13 mouse cellular contexts compared by ENCODE assay signal in the genomic region with DNA sequence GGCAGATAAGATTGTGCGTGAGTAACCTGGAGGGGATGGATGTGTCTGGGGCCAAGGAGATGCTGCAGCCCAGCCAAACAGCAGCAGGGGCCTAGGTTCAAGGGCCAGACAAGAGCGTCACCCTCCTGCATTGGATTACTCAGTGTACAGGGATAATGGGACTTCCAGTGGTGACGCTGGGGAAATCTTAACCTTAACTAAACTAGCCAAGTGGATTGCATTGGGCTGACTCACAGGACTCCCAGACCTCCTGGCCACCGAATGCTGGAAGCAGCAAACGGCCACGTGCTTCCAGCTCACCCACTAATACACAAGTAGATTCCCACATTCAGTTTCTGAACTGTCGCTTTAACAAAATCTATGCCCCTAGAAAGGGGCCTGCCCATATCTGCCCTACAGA. TPM values are rescaled to one million over a fixed set of nuclear protein-coding genes. Genes with fewer than 3 reads are reported as not detected.
DNase-seq lines count a peak whose midpoint lies in the region; ATAC-seq lines count a peak whose summit lies in the region.
"Had no signal": no experiment of that assay in that cellular context is flagged by ENCODE, and none has a peak within 500 bp of the region (broad histone marks: within the 10 kb centered on the region; RNA-seq: fewer than 3 reads in every experiment).

No protein-coding gene starts in this region.

- peaks cover 31% of the 10 kb centered on the region for H3K4me1 ChIP-seq in brown adipose tissue, adult 24 weeks (ENCODE audit: control insufficient read depth, insufficient read depth, insufficient read length, low read length)
- H3K4me1 ChIP-seq in heart, embryonic 16.5 days (ENCODE audit: control insufficient read depth, insufficient read depth, low read length) = peaks cover 55% of the 10 kb centered on the region
- H3K4me1 ChIP-seq: embryonic facial prominence, embryonic 12.5 days; forebrain, embryonic 15.5 days had no signal

- no peak overlapping the region for H3K4me3 ChIP-seq in brown adipose tissue, adult 24 weeks (ENCODE audit: insufficient read depth, low read depth, low read length)
- H3K4me3 ChIP-seq in heart, embryonic 16.5 days (ENCODE audit: low read length) = no peak overlapping the region
- H3K4me3 ChIP-seq: embryonic facial prominence, embryonic 12.5 days; forebrain, embryonic 15.5 days; liver, embryonic 15.5 days had no signal

- no peaks in the 10 kb centered on the region for H3K27me3 ChIP-seq in heart, embryonic 16.5 days (ENCODE audit: control insufficient read depth, insufficient read depth, low read length)
- H3K27me3 ChIP-seq: embryonic facial prominence, embryonic 12.5 days; forebrain, embryonic 15.5 days; liver, embryonic 15.5 days had no signal

- peak overlapping the region; percentile 94 for H3K27ac ChIP-seq in brown adipose tissue, adult 24 weeks (replicated peaks; ENCODE audit: low read depth, low read length)
- H3K27ac ChIP-seq in heart, embryonic 16.5 days (ENCODE audit: low read length) = peak overlapping the region; percentile 55
- H3K27ac ChIP-seq: embryonic facial prominence, embryonic 12.5 days; forebrain, embryonic 15.5 days; liver, embryonic 15.5 days had no signal

- H3K36me3 ChIP-seq in heart, embryonic 16.5 days (ENCODE audit: control insufficient read depth, insufficient read depth) = peaks cover 12% of the 10 kb centered on the region
- H3K36me3 ChIP-seq: forebrain, embryonic 15.5 days had no signal

- 48% methylated on average over 7 of the region's 7 CpGs for WGBS in heart, embryonic 16.5 days

- DNase-seq in adrenal gland, adult 2 months = peak; percentile 78
- DNase-seq in adrenal gland, postnatal 25 days = no peak
- peak; percentile 70 for DNase-seq in 3134 (ENCODE audit: extremely low read depth, insufficient read length, low spot score)
- no peak for DNase-seq in layer of hippocampus, postnatal 14 days (ENCODE audit: low spot score in 2 of 2)
- DNase-seq in embryo, embryonic 9.5 days (ENCODE audit: extremely low spot score) = no peak
- DNase-seq: kidney, adult 8-10 months; left cerebral cortex, postnatal 4 days had no signal

- no peak overlapping the region for H3K4me2 ChIP-seq in heart, embryonic 16.5 days (ENCODE audit: low read depth, low read length)
- H3K4me2 ChIP-seq: embryonic facial prominence, embryonic 12.5 days; forebrain, embryonic 15.5 days; liver, embryonic 15.5 days had no signal

- H3K9me3 ChIP-seq in heart, embryonic 16.5 days (replicated peaks; ENCODE audit: control insufficient read depth, low read length) = no peaks in the 10 kb centered on the region
- H3K9me3 ChIP-seq: embryonic facial prominence, embryonic 12.5 days; forebrain, embryonic 15.5 days; liver, embryonic 15.5 days had no signal

- no peak overlapping the region for H3K9ac ChIP-seq in heart, embryonic 16.5 days (ENCODE audit: low read length)
- H3K9ac ChIP-seq: embryonic facial prominence, embryonic 12.5 days; forebrain, embryonic 15.5 days; liver, embryonic 15.5 days had no signal

- no peak for ATAC-seq in heart, embryonic 16.5 days (replicated peaks; ENCODE audit: extremely low read depth, insufficient read depth, low FRiP score)
- ATAC-seq in frontal cortex, adult (ENCODE audit: low TSS enrichment) = no peak
- ATAC-seq: forebrain, embryonic 15.5 days had no signal

RNA-seq across cellular contexts. Expression of a gene that starts 18.0 kb away (rescaled TPM):
- 100 to 1,000 TPM in 1 of 2 experiments, 10 to 100 TPM in 1; 69.1 to 110 TPM for total RNA-seq in adrenal gland, adult 2 months (2021)
- polyA plus RNA-seq in adrenal gland, adult 2 months (2012; rRNA removed) = 13.3 and 16.8 TPM in 2 replicates
- total RNA-seq in adrenal gland, postnatal 25 days (2021) = 87.9 and 110 TPM in 2 replicates
- polyA plus RNA-seq in brown adipose tissue, adult 24 weeks (2012; ENCODE audit: insufficient read depth, insufficient read length, missing spikeins) = 216 and 558 TPM in 2 replicates
- polyA plus RNA-seq in heart, embryonic 16.5 days (2015; fragmentation: Nextera tagmentation; extraction: Ambion mirVana) = 37.4 and 46.7 TPM in 2 replicates
- total RNA-seq in layer of hippocampus, postnatal 14 days (2021) = 10 to 100 TPM in 1 of 2 experiments, 1 to 10 TPM in 1; 9.3 to 11.2 TPM

RNA-seq across cellular contexts. Expression of a gene that starts 51.1 kb away (rescaled TPM):
- 10 to 100 TPM; 37.3 to 44.3 TPM for total RNA-seq in adrenal gland, adult 2 months (2021)
- 4.8 and 7.6 TPM in 2 replicates for polyA plus RNA-seq in adrenal gland, adult 2 months (2012; rRNA removed)
- total RNA-seq in adrenal gland, postnatal 25 days (2021) = 42.3 and 49.2 TPM in 2 replicates
- 61.9 and 64.7 TPM in 2 replicates for polyA plus RNA-seq in brown adipose tissue, adult 24 weeks (2012; ENCODE audit: insufficient read depth, insufficient read length, missing spikeins)
- 81.5 and 90.4 TPM in 2 replicates for polyA plus RNA-seq in heart, embryonic 16.5 days (2015; fragmentation: Nextera tagmentation; extraction: Ambion mirVana)
- total RNA-seq in layer of hippocampus, postnatal 14 days (2021) = 10 to 100 TPM; 36.4 to 41.4 TPM

Comparison
In these comparisons a context has a peak if more than half of its experiments do, and no peak if none do; other contexts are left out.
1. DNase-seq: peak in adrenal gland, adult 2 months (single experiment) and 3134 (single experiment); none in adrenal gland, postnatal 25 days (single experiment), layer of hippocampus, postnatal 14 days (0 of 2) and embryo, embryonic 9.5 days (single experiment).